9 mouse cellular contexts compared by ENCODE assay signal in genomic region chr14:54701298-54701697, GRCm38 (mm10). TPM values are rescaled to one million over a fixed set of nuclear protein-coding genes. Genes with fewer than 3 reads are reported as not detected.
DNase-seq lines count a peak whose midpoint lies in the region; ATAC-seq and TF ChIP-seq lines count a peak whose summit lies in the region.
"Had no signal": no experiment of that assay in that cellular context is flagged by ENCODE, and none has a peak within 500 bp of the region (broad histone marks: within the 10 kb centered on the region; RNA-seq: fewer than 3 reads in every experiment).

No protein-coding gene starts in this region.

- peaks cover 23% of the 10 kb centered on the region for H3K4me1 ChIP-seq in E14TG2a.4 (replicated peaks; ENCODE audit: low read depth, low read length)
- peaks cover 23% of the 10 kb centered on the region for H3K4me1 ChIP-seq in heart, embryonic 10.5 days
- no peaks in the 10 kb centered on the region for H3K4me1 ChIP-seq in lung, embryonic 15.5 days

- peaks cover 22% of the 10 kb centered on the region for H3K27me3 ChIP-seq in E14TG2a.4 (ENCODE audit: insufficient read depth, low read length)
- 0 out of 2 replicates have a peak, but pooled peaks cover 9% of the 10 kb centered on the region for H3K27me3 ChIP-seq in heart, embryonic 10.5 days (ENCODE audit: insufficient read depth, poor library complexity, severe bottlenecking)
- H3K27me3 ChIP-seq in lung, embryonic 15.5 days: peaks cover 3% of the 10 kb centered on the region; the same call in 1 of the 2 replicates

- 9% methylated on average over 6 of the region's 6 CpGs for WGBS in heart, embryonic 10.5 days
- WGBS in lung, embryonic 15.5 days: 2% methylated on average over 6 of the region's 6 CpGs

- peak; percentile 91 for DNase-seq in adrenal gland, postnatal 14 days
- peak; percentile 84 for DNase-seq in embryo, embryonic 9.5 days (ENCODE audit: extremely low spot score)
- peak; percentile 89 for DNase-seq in heart, embryonic 10.5 days (ENCODE audit: low spot score)
- peak; percentile 90 for DNase-seq in kidney, postnatal 10 days
- peak; percentile 86 for DNase-seq in retina, embryonic 14.5 days (ENCODE audit: low spot score)
- peak; percentile 55 for DNase-seq in urinary bladder, adult 2 months (ENCODE audit: low spot score)

- ATAC-seq in lung, embryonic 15.5 days (ENCODE audit: borderline replicate concordance, extremely low read depth, low FRiP score, low TSS enrichment): 0 out of 2 replicates have a peak, but pooled peaks have one; percentile 24

- no peaks in the 10 kb centered on the region for H3K36me3 ChIP-seq in E14TG2a.4 (ENCODE audit: insufficient read depth, low read length)
- no peaks in the 10 kb centered on the region for H3K36me3 ChIP-seq in heart, embryonic 10.5 days
- H3K36me3 ChIP-seq in lung, embryonic 15.5 days: no peaks in the 10 kb centered on the region

- no peak overlapping the region for H3K4me2 ChIP-seq in lung, embryonic 15.5 days

- peak; percentile 92 for TF ChIP-seq CTCF in E14TG2a.4 (conservative IDR thresholded peaks at IDR 0.05; ENCODE audit: low read length)

- H3K27ac ChIP-seq in heart, embryonic 10.5 days: no peak overlapping the region
- H3K27ac ChIP-seq in lung, embryonic 15.5 days: no peak overlapping the region

- no peak overlapping the region for H3K4me3 ChIP-seq in E14TG2a.4 (replicated peaks; ENCODE audit: low read length)
- no peak overlapping the region for H3K4me3 ChIP-seq in heart, embryonic 10.5 days
- no peak overlapping the region for H3K4me3 ChIP-seq in lung, embryonic 15.5 days

- H3K9me3 ChIP-seq in E14TG2a.4 (ENCODE audit: low read length): no peaks in the 10 kb centered on the region
- H3K9me3 ChIP-seq in heart, embryonic 10.5 days: no peaks in the 10 kb centered on the region
- H3K9me3 ChIP-seq in lung, embryonic 15.5 days: no peaks in the 10 kb centered on the region

- no peak overlapping the region for H3K9ac ChIP-seq in lung, embryonic 15.5 days

RNA-seq across cellular contexts. Expression of gene Gm29776, which starts 2.7 kb away (rescaled TPM):
- total RNA-seq in adrenal gland, postnatal 14 days (2021): not detected in 2 replicates
- polyA plus RNA-seq in heart, embryonic 10.5 days (2016; fragmentation: Nextera tagmentation; extraction: Ambion mirVana): 0.10 and 0.38 TPM in 2 replicates
- polyA plus RNA-seq in lung, embryonic 15.5 days (2015; fragmentation: Nextera tagmentation; extraction: Ambion mirVana): 0.11 and 0.20 TPM in 2 replicates
- polyA plus RNA-seq in urinary bladder, adult 2 months (2012; rRNA removed): 0.06 and 0.14 TPM in 2 replicates
- total RNA-seq: left cerebral cortex, adult 8-10 months had no signal

RNA-seq across cellular contexts. Expression of gene Cebpe, which starts 10.7 kb away (rescaled TPM):
- total RNA-seq in adrenal gland, postnatal 14 days (2021): not detected in 2 replicates
- not detected in 2 replicates for polyA plus RNA-seq in heart, embryonic 10.5 days (2016; fragmentation: Nextera tagmentation; extraction: Ambion mirVana)
- polyA plus RNA-seq in lung, embryonic 15.5 days (2015; fragmentation: Nextera tagmentation; extraction: Ambion mirVana): not detected in 2 replicates
- 0.40 and 0.47 TPM in 2 replicates for polyA plus RNA-seq in urinary bladder, adult 2 months (2012; rRNA removed)
- total RNA-seq: left cerebral cortex, adult 8-10 months had no signal

RNA-seq across cellular contexts. Expression of gene Acin1, which starts 14.6 kb away (rescaled TPM):
- total RNA-seq in adrenal gland, postnatal 14 days (2021): 168 and 193 TPM in 2 replicates
- 80.3 and 110 TPM in 2 replicates for polyA plus RNA-seq in heart, embryonic 10.5 days (2016; fragmentation: Nextera tagmentation; extraction: Ambion mirVana)
- polyA plus RNA-seq in lung, embryonic 15.5 days (2015; fragmentation: Nextera tagmentation; extraction: Ambion mirVana): 119 and 122 TPM in 2 replicates
- polyA plus RNA-seq in urinary bladder, adult 2 months (2012; rRNA removed): 129 and 169 TPM in 2 replicates

RNA-seq across cellular contexts. Expression of gene 1700123O20Rik, which starts 15.3 kb away (rescaled TPM):
- total RNA-seq in adrenal gland, postnatal 14 days (2021): 33.7 and 41.0 TPM in 2 replicates
- 64.6 and 79.7 TPM in 2 replicates for polyA plus RNA-seq in heart, embryonic 10.5 days (2016; fragmentation: Nextera tagmentation; extraction: Ambion mirVana)
- polyA plus RNA-seq in lung, embryonic 15.5 days (2015; fragmentation: Nextera tagmentation; extraction: Ambion mirVana): 74.0 and 77.9 TPM in 2 replicates
- 55.7 and 64.4 TPM in 2 replicates for polyA plus RNA-seq in urinary bladder, adult 2 months (2012; rRNA removed)
